Mouse (Mus musculus): ENCODE results near the gene Cenpf. TPM values are rescaled to one million over a fixed set of nuclear protein-coding genes. Genes with fewer than 3 reads are reported as not detected.

The Cenpf gene
- total and polyA plus RNA-seq, 2 experiments from 2014 or later, result 6.4 to 14.5 TPM

GRCm38 (mm10) chr1:189727346-189727883, 39.5 kb upstream of the Cenpf start:
- H3K9ac ChIP-seq, result peak overlapping the region; percentile 45; the same call in 1 of the 2 replicates
- 3% methylated on average over 22 of the region's 22 CpGs for WGBS
- H3K4me3 ChIP-seq (ENCODE audit: low read depth, low read length), result peak overlapping the region; percentile 57
- no peaks in the 10 kb centered on the region for H3K9me3 ChIP-seq (ENCODE audit: low read length)
- no peaks in the 10 kb centered on the region for H3K36me3 ChIP-seq (ENCODE audit: insufficient read depth)
- 0 out of 2 replicates have a peak overlapping the region, but pooled peaks have one; percentile 4 for H3K27ac ChIP-seq (ENCODE audit: low read depth, low read length)
- DNase-seq, result no peak
- peak overlapping the region; percentile 98 for H3K4me2 ChIP-seq (ENCODE audit: low read depth)
- ATAC-seq, result no peak
- H3K27me3 ChIP-seq (ENCODE audit: insufficient read depth, low read length), result peaks cover 39% of the 10 kb centered on the region
- H3K4me1 ChIP-seq (ENCODE audit: insufficient read depth), result 0 out of 2 replicates have a peak, but pooled peaks cover 7% of the 10 kb centered on the region
- TF ChIP-seq CTCF (IDR thresholded peaks at IDR 0.05; ENCODE audit: low read depth), result no peak

GRCm38 (mm10) chr1:189726121-189726520, 38.2 kb upstream of the Cenpf start:
- no peak for DNase-seq
- TF ChIP-seq CTCF (IDR thresholded peaks at IDR 0.05; ENCODE audit: low read depth), result no peak
- Histone ChIP-seq H3K9ac (no peak overlapping the region), H3K27me3 (ENCODE audit: insufficient read depth, low read length) (peaks cover 39% of the 10 kb centered on the region), H3K4me2 (ENCODE audit: low read depth) (no peak overlapping the region), H3K36me3 (ENCODE audit: insufficient read depth) (no peaks in the 10 kb centered on the region), H3K4me1 (ENCODE audit: insufficient read depth) (0 out of 2 replicates have a peak, but pooled peaks cover 7% of the 10 kb centered on the region), H3K4me3 (ENCODE audit: low read depth, low read length) (no peak overlapping the region), H3K27ac (ENCODE audit: low read depth, low read length) (no peak overlapping the region), H3K9me3 (ENCODE audit: low read length) (no peaks in the 10 kb centered on the region)
- 76% methylated on average over 4 of the region's 4 CpGs for WGBS
- ATAC-seq, result no peak

- Histone ChIP-seq H3K36me3 (ENCODE audit: insufficient read depth) (no peaks in the 10 kb centered on the region), H3K9me3 (ENCODE audit: low read length) (no peaks in the 10 kb centered on the region), H3K4me3 (ENCODE audit: low read depth, low read length) (no peak overlapping the region), H3K4me1 (ENCODE audit: insufficient read depth) (no peaks in the 10 kb centered on the region), H3K4me2 (ENCODE audit: low read depth) (no peak overlapping the region), H3K27me3 (ENCODE audit: insufficient read depth, low read length) (no peaks in the 10 kb centered on the region), H3K9ac (no peak overlapping the region), H3K27ac (ENCODE audit: low read depth, low read length) (no peak overlapping the region)
- TF ChIP-seq CTCF (IDR thresholded peaks at IDR 0.05; ENCODE audit: low read depth), result no peak
- no peak for ATAC-seq
- WGBS, result 80% methylated on average over 5 of the region's 5 CpGs
- no peak for DNase-seq
Observed at GRCm38 (mm10) chr1:189718600-189718999, 30.7 kb upstream of the Cenpf start.

- no peaks in the 10 kb centered on the region for H3K4me1 ChIP-seq (ENCODE audit: insufficient read depth)
- ATAC-seq (no peak), DNase-seq (no peak)
- TF ChIP-seq CTCF (IDR thresholded peaks at IDR 0.05; ENCODE audit: low read depth), result no peak
- no peaks in the 10 kb centered on the region for H3K27me3 ChIP-seq (ENCODE audit: insufficient read depth, low read length)
- H3K27ac ChIP-seq (ENCODE audit: low read depth, low read length), result no peak overlapping the region
- no peak overlapping the region for H3K4me2 ChIP-seq (ENCODE audit: low read depth)
- H3K4me3 ChIP-seq (ENCODE audit: low read depth, low read length), result no peak overlapping the region
- H3K36me3 ChIP-seq (ENCODE audit: insufficient read depth), result no peaks in the 10 kb centered on the region
- H3K9me3 ChIP-seq (ENCODE audit: low read length), result no peaks in the 10 kb centered on the region
- no peak overlapping the region for H3K9ac ChIP-seq
- 88% methylated on average over 11 of the region's 11 CpGs for WGBS
Observed at GRCm38 (mm10) chr1:189717546-189717945, 29.7 kb upstream of the Cenpf start.

GRCm38 (mm10) chr1:189715915-189716797, 28.3 kb upstream of the Cenpf start:
- 67% methylated on average over 19 of the region's 19 CpGs for WGBS

GRCm38 (mm10) chr1:189709001-189709400, 21.1 kb upstream of the Cenpf start:
- WGBS, result 78% methylated on average over 8 of the region's 8 CpGs
- Histone ChIP-seq H3K4me3 (ENCODE audit: low read depth, low read length) (no peak overlapping the region), H3K4me1 (ENCODE audit: insufficient read depth) (no peaks in the 10 kb centered on the region), H3K4me2 (ENCODE audit: low read depth) (no peak overlapping the region), H3K27ac (ENCODE audit: low read depth, low read length) (no peak overlapping the region), H3K9me3 (ENCODE audit: low read length) (no peaks in the 10 kb centered on the region), H3K36me3 (ENCODE audit: insufficient read depth) (no peaks in the 10 kb centered on the region), H3K27me3 (ENCODE audit: insufficient read depth, low read length) (no peaks in the 10 kb centered on the region), H3K9ac (no peak overlapping the region)
- DNase-seq, result no peak
- ATAC-seq, result no peak
- TF ChIP-seq CTCF (IDR thresholded peaks at IDR 0.05; ENCODE audit: low read depth), result no peak

More at GRCm38 (mm10) chr1:189715915-189716797, 28.3 kb upstream of the Cenpf start:
- TF ChIP-seq CTCF (IDR thresholded peaks at IDR 0.05; ENCODE audit: low read depth), result no peak
- ATAC-seq (no peak), DNase-seq (no peak)
- no peaks in the 10 kb centered on the region for H3K36me3 ChIP-seq (ENCODE audit: insufficient read depth)
- H3K4me3 ChIP-seq (ENCODE audit: low read depth, low read length), result no peak overlapping the region
- no peaks in the 10 kb centered on the region for H3K9me3 ChIP-seq (ENCODE audit: low read length)
- no peaks in the 10 kb centered on the region for H3K27me3 ChIP-seq (ENCODE audit: insufficient read depth, low read length)
- H3K4me2 ChIP-seq (ENCODE audit: low read depth), result no peak overlapping the region
- H3K4me1 ChIP-seq (ENCODE audit: insufficient read depth), result no peaks in the 10 kb centered on the region
- H3K9ac ChIP-seq, result no peak overlapping the region
- H3K27ac ChIP-seq (ENCODE audit: low read depth, low read length), result no peak overlapping the region

GRCm38 (mm10) chr1:189707419-189707818, 19.5 kb upstream of the Cenpf start:
- TF ChIP-seq CTCF (IDR thresholded peaks at IDR 0.05; ENCODE audit: low read depth), result no peak
- DNase-seq (no peak), ATAC-seq (no peak)
- no peaks in the 10 kb centered on the region for H3K27me3 ChIP-seq (ENCODE audit: insufficient read depth, low read length)
- no peak overlapping the region for H3K4me3 ChIP-seq (ENCODE audit: low read depth, low read length)
- H3K27ac ChIP-seq (ENCODE audit: low read depth, low read length), result no peak overlapping the region
- no peaks in the 10 kb centered on the region for H3K36me3 ChIP-seq (ENCODE audit: insufficient read depth)
- H3K4me2 ChIP-seq (ENCODE audit: low read depth), result no peak overlapping the region
- no peaks in the 10 kb centered on the region for H3K4me1 ChIP-seq (ENCODE audit: insufficient read depth)
- no peaks in the 10 kb centered on the region for H3K9me3 ChIP-seq (ENCODE audit: low read length)
- no peak overlapping the region for H3K9ac ChIP-seq
- WGBS, result 40% methylated on average over 5 of the region's 5 CpGs

Measured in forebrain, postnatal 0 days (tissue).